Mouse (Mus musculus): ENCODE data around the gene Iffo1.

Iffo1 gene

GRCm38 (mm10) chr6:125142436-125142835 is 2.6 kb upstream of the Iffo1 start:
- 92% methylated on average over 8 of the region's 8 CpGs for WGBS

- WGBS = 72% methylated on average over 3 of the region's 3 CpGs
Measured at GRCm38 (mm10) chr6:125143128-125143527, 1.9 kb upstream of the Iffo1 start.

GRCm38 (mm10) chr6:125143904-125144303 is 1.1 kb upstream of the Iffo1 start:
- WGBS = 81% methylated on average over 9 of the region's 9 CpGs

GRCm38 (mm10) chr6:125145479-125145951 is 474 bp downstream of the Iffo1 start:
- under 1% methylated on average over 32 of the region's 35 CpGs for WGBS

- WGBS = 8% methylated on average over 7 of the region's 7 CpGs
Measured at GRCm38 (mm10) chr6:125146148-125146547, 1.1 kb downstream of the Iffo1 start.

- 39% methylated on average over 4 of the region's 4 CpGs for WGBS
Measured at GRCm38 (mm10) chr6:125146797-125147196, 1.8 kb downstream of the Iffo1 start.

GRCm38 (mm10) chr6:125147329-125147728 is 2.3 kb downstream of the Iffo1 start:
- 48% methylated on average over 10 of the region's 10 CpGs for WGBS

GRCm38 (mm10) chr6:125148251-125148925 is 3.3 kb downstream of the Iffo1 start:
- 19% methylated on average over 18 of the region's 18 CpGs for WGBS

GRCm38 (mm10) chr6:125148926-125149568 is 4.0 kb downstream of the Iffo1 start:
- 19% methylated on average over 16 of the region's 16 CpGs for WGBS

- 38% methylated on average over 7 of the region's 7 CpGs for WGBS
Measured at GRCm38 (mm10) chr6:125149569-125149950, 4.5 kb downstream of the Iffo1 start.

GRCm38 (mm10) chr6:125152212-125153017 is 7.4 kb downstream of the Iffo1 start:
- 72% methylated on average over 22 of the region's 22 CpGs for WGBS

- 90% methylated on average over 5 of the region's 5 CpGs for WGBS
Measured at GRCm38 (mm10) chr6:125153018-125153389, 8.0 kb downstream of the Iffo1 start.

- WGBS = 84% methylated on average over 4 of the region's 4 CpGs
Measured at GRCm38 (mm10) chr6:125153682-125154081, 8.6 kb downstream of the Iffo1 start.

- WGBS = 83% methylated on average over 8 of the region's 8 CpGs
Measured at GRCm38 (mm10) chr6:125155262-125155661, 10.2 kb downstream of the Iffo1 start.

- 84% methylated on average over 3 of the region's 3 CpGs for WGBS
Measured at GRCm38 (mm10) chr6:125156491-125156890, 11.4 kb downstream of the Iffo1 start.

GRCm38 (mm10) chr6:125156903-125157614 is 12.0 kb downstream of the Iffo1 start:
- WGBS = 47% methylated on average over 7 of the region's 7 CpGs

- WGBS = 85% methylated on average over 15 of the region's 15 CpGs
Measured at GRCm38 (mm10) chr6:125158944-125159492, 14.0 kb downstream of the Iffo1 start.

- WGBS = 72% methylated on average over 7 of the region's 7 CpGs
Measured at GRCm38 (mm10) chr6:125159773-125160557, 14.9 kb downstream of the Iffo1 start.

GRCm38 (mm10) chr6:125160558-125160853 is 15.5 kb downstream of the Iffo1 start:
- 28% methylated on average over 10 of the region's 10 CpGs for WGBS

GRCm38 (mm10) chr6:125160854-125161760 is 16.1 kb downstream of the Iffo1 start:
- WGBS = 16% methylated on average over 22 of the region's 22 CpGs

Measured in cerebral cortex, adult 2 months (tissue).